Mouse (Mus musculus): ENCODE results near the gene Nanos3.

Gene Nanos3

GRCm38 (mm10) chr8:84132225-84132624 lies 52.8 kb downstream of the Nanos3 start:
- ATAC-seq (ENCODE audit: insufficient number of reproducible peaks, low FRiP score, low TSS enrichment): no peak

- peak; percentile 74 for ATAC-seq (ENCODE audit: insufficient number of reproducible peaks, low FRiP score, low TSS enrichment)
Observed at GRCm38 (mm10) chr8:84130806-84131205, 54.2 kb downstream of the Nanos3 start.

GRCm38 (mm10) chr8:84128277-84128676 lies 56.7 kb downstream of the Nanos3 start:
- no peak for ATAC-seq (ENCODE audit: insufficient number of reproducible peaks, low FRiP score, low TSS enrichment)

GRCm38 (mm10) chr8:84127202-84127901 lies 57.7 kb downstream of the Nanos3 start:
- ATAC-seq (ENCODE audit: insufficient number of reproducible peaks, low FRiP score, low TSS enrichment): no peak

GRCm38 (mm10) chr8:84126742-84127141 lies 58.3 kb downstream of the Nanos3 start:
- no peak for ATAC-seq (ENCODE audit: insufficient number of reproducible peaks, low FRiP score, low TSS enrichment)

GRCm38 (mm10) chr8:84125656-84126055 lies 59.4 kb downstream of the Nanos3 start, which contains the start of gene Podnl1:
Gene Podnl1, plus strand, starts transcription at chr8:84125989.
- no peak for ATAC-seq (ENCODE audit: insufficient number of reproducible peaks, low FRiP score, low TSS enrichment)
